Mouse (Mus musculus): ENCODE data around the gene Gm20388.

DNA sequence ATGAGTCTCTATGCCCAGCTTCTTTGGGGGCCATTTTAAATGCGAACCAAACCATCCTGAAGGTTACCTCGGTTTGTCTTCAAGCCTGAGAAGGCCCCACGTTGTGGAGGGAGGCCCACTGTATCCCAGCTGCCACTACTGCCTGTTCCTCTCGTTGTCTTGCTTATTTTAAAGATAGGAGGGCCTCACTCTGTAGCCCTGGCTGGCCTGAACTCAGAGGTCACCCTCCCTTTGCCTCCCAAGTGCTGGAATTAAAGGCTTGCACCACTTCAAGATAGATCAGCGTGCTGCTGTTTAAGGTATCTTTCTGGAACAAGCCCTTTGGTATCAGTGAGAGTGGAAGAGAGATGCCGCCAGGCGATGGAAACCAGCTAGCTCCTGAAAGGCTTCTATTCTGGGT is 4078.5 kb downstream of the Gm20388 start:
- TF ChIP-seq CTCF (IDR thresholded peaks at IDR 0.05; ENCODE audit: low read depth, low read length) (no peak), POLR2A (IDR thresholded peaks at IDR 0.05; ENCODE audit: insufficient read depth, low read length) (no peak), EP300 (IDR thresholded peaks at IDR 0.05; ENCODE audit: insufficient read depth, low read depth, low read length) (no peak)

Data from ES-Bruce4 (cell line).